Mouse (Mus musculus) lung, postnatal 4 days (tissue): ENCODE results near the gene Nkx3-2.
A peak's percentile ranks its signal among the peaks of the same experiment; 100 is the strongest.

Experiments
- DNase-seq, 2 experiments: peaks; one replicate each; pipeline ENCODE4 v3.0.0; 2021

Nkx3-2 gene

GRCm38 (mm10) chr5:41763731-41764721, at the start of gene Nkx3-2:
Gene Nkx3-2 (minus strand): TSS chr5:41764501.
- DNase-seq, result peak in 1 of 2 experiments; percentile 25

DNA sequence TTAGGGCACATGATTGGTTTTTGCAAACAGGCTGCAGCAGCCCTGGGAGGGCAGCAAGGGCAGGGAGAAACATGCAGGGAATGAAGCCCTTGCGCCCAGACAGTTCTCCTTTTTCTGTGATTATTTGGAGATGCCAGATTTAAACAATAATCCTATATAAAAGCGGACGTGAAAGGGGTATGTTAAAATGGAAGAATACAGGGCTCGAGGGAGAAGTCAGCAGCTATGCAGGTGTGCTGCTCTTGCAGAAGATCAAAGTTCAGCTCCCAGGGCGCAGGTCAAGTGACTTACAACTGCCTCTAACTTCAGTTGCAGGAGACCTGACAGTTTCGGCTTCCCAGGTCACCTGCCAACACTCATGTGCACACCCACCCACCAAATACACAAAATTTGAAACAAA, 48.2 kb upstream of the Nkx3-2 start:
- DNase-seq, result no peak

GRCm38 (mm10) chr5:41811279-41811678, 47.0 kb upstream of the Nkx3-2 start:
- no peak for DNase-seq

DNA sequence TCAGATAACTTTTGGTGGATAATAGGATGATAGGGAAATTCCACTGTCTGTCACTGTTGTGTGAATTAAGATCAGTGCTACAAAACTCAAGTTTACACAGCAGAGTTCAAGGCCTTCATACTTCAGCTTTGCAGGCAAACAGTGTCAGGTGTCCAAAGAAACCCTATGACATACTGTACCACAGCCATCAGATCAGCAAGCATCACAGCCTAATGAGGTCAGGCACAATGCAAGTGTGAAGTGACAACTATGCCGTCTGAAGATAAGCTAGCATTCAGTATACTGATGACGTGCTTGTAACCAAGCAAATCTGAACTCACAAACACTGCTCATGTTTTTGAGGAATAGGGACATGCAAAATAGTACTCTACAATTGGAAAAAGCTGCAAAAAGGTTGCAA, 43.1 kb upstream of the Nkx3-2 start:
- no peak for DNase-seq

GRCm38 (mm10) chr5:41806176-41806575, 41.9 kb upstream of the Nkx3-2 start:
- no peak for DNase-seq

GRCm38 (mm10) chr5:41805085-41805484, 40.8 kb upstream of the Nkx3-2 start:
- DNase-seq, result no peak

DNA sequence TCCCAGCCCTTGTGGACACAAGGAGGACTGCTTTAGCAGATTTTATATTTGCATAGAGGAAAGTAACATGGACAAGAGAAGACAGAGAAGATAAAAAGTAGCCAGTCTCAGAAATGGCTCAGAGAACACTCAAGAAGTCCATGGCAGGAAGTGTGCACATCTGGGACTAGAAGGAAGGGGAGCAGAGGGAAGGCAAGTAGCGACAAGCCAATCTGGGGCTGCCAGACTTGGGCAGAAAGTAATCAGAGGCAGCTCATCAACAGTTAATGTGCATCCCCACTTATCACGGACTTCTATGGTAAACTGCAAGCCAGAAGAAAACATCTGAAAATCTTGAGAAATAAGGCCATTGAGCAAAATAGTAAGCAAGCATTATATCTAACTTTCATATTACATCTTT, 40.3 kb upstream of the Nkx3-2 start:
- DNase-seq, result peak in 1 of 2 experiments; percentile 41

GRCm38 (mm10) chr5:41801622-41802021, 37.3 kb upstream of the Nkx3-2 start:
- DNase-seq, result no peak

DNA sequence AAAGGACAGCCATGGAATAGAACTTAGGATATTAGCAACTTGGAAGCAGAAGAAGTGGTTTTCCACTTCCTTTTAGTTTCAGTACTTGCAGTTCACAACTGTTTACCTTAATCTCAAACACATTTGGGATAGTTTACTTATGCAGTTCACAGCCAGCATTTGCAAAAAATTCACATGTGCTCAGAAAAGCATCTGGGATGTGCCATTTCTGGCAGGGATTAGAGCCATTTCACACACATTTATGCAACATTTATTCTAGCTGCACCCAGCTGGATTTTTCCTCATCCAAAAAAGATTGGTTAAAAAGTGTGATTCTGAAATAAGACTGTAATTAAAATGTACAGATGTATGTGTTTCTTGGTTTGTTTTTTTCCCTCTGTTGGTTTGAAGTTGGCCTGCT, 30.1 kb upstream of the Nkx3-2 start:
- no peak for DNase-seq

DNA sequence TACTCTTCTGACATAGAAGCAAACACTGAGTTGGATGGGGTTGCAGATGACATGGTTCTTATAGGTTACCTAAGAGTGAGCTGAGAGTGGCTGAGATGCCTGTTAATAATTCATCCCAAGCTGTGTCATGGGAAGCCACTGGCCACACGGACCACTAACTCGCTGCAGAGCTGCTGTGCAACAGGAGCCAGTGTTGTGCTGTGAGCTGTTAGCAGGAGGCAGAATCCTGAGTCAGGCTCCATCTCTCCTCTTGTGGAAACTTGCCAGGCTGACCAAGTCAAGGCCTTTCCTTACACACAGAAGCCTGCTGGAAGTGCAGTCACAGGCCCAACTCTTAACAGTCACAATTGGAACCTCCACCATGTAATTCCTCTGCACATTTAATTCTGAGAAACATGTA, 26.2 kb upstream of the Nkx3-2 start:
- DNase-seq, result no peak

- no peak for DNase-seq
Observed at GRCm38 (mm10) chr5:41788877-41789276, 24.6 kb upstream of the Nkx3-2 start.

- DNase-seq, result no peak
Observed at GRCm38 (mm10) chr5:41781890-41782289, 17.6 kb upstream of the Nkx3-2 start.

GRCm38 (mm10) chr5:41780026-41780425, 15.7 kb upstream of the Nkx3-2 start:
- DNase-seq, result no peak

DNA sequence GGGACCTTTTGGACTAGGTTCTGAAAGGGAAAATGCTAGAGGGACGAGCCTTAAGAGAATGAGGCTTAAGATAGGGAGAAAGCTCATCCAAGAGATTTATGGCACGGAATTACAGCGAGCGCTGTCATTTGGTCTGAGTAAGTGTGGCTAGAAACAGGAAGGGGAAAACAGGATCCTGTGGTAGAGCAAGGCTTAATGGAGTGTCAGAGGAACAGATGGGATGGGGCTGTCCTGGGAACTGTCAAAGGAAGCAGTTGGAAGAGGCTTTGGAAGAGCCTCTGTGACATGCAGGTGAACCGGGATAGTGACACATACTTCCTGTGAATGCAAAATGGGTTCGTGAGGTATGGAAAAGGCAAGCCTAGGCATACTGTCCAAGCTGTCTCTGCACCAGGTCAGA, 11.4 kb upstream of the Nkx3-2 start:
- DNase-seq, result no peak

GRCm38 (mm10) chr5:41775273-41775672, 11.0 kb upstream of the Nkx3-2 start:
- DNase-seq, result no peak

DNA sequence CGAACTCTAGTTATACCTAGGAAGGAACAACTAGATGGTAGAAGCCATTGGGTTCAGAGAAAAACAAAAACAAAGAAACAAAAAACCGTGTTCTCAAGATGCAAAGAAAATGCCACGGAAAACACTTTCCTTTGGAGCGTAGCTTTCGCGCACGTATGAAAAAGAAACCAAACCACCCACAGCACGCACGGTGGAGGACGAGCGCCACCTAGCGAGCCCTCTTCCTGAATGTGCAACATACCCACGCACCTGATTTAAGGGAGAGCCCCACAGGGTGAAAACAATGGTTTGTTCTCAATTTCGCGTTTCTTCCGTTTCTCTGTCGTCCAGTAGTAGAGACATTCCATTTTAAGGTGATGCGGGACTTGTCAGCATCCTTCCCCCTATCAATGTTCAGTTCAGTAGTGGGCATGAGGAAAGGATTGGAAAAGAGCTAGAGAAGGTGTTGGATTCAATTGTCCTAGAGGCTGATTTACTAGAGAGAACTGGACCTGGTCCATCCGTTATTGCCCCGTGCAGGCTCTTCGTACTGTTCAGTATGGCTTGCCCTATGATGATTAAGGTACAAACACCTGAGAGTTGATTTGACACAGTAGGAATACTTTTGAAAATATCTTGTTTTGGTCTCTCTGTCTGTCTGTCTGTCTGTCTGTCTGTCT, 4.2 kb upstream of the Nkx3-2 start:
- peak; percentile 76 to 89 for DNase-seq

GRCm38 (mm10) chr5:41767296-41768200, 3.2 kb upstream of the Nkx3-2 start:
- no peak for DNase-seq

DNA sequence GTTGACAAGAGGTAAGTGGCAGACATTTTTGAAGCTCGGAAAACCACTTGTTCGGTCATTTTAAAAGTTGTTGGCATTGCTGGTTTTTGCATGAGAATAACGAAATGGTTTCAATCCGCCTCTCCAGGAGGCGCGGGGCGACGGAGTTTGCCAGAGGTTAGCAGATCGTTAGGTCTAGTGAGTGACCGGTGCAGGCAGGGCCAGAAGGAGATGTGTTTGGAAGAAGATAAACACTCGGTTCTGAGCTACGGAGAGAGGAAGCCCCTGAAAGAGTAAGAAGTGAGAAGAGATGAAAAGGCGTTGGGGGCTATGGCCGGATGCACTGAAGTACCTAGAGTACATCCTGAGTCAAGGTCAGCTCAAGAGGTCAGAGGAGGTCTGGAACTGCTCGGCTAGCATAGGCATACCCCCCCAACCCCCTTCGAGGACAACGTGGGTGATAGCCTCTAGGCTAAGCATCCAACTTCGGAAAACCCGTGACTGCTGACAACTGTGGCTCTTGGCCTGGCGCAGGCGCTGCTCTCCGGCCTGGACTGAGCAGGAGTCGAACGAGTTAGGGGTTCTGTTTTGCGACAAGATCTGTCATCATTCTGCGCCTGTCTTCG, 2.2 kb upstream of the Nkx3-2 start:
- no peak for DNase-seq

GRCm38 (mm10) chr5:41765626-41766405, 1.5 kb upstream of the Nkx3-2 start:
- DNase-seq, result no peak

DNA sequence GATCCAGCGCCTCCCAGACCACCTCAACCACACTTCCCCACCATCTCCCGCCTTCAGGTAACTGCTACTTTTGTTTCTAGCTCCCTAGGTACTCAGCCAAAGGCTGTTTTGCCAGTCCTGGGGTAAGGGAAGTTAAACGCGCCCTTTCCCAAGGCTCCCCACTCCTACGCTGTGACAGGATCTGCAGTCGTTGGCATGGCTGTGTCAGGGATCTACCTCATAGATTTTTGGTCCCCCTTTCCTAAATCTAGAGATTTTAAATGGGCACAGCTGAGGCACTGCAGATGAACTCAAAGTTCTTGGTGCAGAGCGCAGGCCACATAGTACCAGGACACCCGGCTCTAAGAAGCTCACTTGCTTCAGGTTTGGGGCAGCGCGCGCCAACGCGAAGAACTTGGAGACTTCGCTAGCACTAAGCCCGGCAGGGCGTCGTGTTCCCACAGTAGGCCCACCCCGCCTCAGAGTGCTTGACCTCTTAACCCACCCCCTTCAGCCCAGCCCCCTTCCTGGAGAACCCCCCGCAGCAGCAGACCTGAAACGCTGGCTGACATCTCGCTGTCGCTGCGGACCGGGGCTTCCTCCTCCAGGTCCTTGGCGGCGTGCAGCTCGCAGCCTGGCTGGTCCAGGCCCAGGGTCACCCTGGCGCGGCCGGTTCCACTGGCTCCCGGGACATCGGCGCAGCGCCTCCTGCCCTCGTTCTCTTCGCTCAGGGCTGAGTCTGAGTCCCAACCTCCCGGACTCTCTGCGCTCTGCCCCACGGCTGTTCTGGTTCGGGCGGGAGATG, 1.2 kb downstream of the Nkx3-2 start:
- DNase-seq, result peak in 1 of 2 experiments; percentile 22
